Mouse (Mus musculus) CH12F3 (cell line): ENCODE measurements around the gene Fras1.

Experiments
- in situ Hi-C: fragments of 300-500 bp; cut with MboI; formaldehyde crosslinking; loops from 2 replicates; pipeline ENCODE4 v1.14.3; 2020; ENCODE audit warnings: low sequenced_read_pairs

Gene Fras1

DNA sequence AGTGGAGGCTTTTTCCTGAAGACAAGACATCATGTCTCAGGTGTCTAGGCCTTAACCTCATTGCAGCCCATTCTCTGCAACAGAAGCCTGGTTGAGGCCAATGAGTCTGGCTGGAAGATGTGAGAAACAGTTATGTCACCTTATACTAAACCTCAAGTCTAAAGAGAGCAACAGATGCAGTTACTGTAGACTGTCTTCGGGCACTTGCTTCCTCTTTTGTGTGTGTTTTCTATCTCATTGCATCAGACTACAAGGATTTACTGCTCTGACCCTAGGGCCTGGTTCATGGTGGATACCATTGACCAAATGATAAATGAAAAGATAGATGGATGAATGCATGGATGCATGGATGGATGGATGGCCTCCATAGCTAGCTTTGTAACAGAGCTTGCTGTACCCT lies 388.3 kb downstream of the Fras1 start:
- in situ Hi-C loops = loop anchor here (10.0 kb wide), 1 partner anchor 497 kb away; no protein-coding TSS in a partner anchor

DNA sequence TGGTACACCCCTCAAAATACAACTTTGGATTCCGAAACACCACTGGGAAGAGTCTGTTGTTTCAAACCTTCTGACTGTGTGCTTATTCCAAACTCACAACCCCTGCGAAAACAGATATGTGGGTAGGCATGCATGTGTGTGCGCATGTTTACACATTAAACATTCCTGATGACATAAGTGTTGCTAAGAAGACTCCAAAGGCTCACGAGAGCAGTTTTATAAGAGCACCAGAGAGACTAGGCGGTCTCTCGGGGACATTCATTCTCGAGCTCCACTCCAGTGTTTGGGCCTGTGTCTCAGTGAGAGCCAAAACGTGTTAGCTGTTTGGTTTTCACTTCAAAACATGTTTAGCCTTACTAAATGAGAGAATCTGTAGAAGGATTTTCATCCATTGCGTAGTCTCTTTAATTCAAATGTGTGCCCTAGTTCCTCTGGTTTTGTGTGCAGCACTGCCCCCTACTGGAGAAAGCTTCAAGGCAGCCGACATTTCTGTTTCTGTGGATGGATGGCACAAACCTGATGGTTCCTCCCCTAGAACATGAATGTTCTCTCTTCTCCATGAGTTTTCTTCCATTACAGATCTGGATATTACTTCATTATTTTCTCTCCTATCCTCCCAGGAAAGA lies 395.2 kb downstream of the Fras1 start:
- in situ Hi-C loops = loop anchor here (10.0 kb wide), 1 partner anchor 504 kb away; no protein-coding TSS in a partner anchor

DNA sequence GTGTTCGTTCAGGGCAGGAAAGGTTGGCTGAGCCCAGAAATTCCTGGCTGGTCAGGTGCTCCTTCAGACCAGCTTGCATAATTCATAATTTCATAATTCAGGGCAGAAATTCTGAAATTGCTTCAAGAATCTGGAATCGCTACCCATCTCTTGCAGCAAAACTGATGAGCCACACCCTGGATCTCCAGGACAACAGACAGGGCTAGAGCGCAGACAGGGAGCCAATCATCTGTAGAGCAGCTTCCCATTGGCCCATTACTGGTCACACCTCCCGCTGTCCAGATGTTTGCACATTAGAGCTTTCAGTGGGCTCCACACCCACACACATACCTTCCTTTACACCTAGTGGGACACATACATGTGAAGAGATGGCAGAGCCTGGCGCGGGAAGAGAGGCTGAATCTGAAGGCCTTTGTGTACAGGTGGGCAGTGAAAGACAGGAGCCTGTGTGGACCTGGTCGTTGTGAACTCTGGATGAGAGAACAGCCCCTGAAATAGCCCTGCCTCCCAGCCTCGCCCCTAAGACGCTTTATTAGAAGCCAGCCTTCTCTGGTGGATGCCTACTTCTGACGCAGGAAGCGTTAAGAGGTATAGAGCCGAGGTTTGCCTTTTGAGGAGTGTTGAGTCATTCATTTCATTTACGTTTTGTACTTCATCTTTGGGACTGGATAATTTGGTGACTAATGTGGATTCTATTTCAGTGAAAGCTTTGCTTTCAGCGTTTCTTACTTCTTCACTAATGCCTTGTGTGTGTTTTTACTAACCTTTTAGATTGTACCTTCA lies 409.9 kb downstream of the Fras1 start:
- in situ Hi-C loops = no loop called here

DNA sequence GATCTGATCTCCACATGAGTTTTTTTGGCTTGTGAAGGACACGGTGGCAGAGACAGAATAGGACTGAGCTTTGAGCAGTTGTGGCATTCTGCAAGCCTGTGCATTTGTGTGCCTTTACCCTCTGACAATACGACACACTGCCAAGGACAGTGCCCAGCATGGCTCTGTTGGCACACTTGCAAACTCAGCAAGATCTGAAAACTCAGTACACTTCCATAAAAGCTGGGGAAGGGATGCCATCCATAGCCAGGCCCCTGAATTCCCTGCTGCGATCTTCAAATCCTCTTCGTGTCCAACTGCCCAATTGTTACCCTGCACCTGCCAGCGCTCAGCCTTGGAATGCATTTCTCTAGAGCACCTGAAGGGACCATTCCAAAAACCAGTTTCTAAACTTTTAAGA lies 411.3 kb downstream of the Fras1 start:
- in situ Hi-C loops = no loop called here

DNA sequence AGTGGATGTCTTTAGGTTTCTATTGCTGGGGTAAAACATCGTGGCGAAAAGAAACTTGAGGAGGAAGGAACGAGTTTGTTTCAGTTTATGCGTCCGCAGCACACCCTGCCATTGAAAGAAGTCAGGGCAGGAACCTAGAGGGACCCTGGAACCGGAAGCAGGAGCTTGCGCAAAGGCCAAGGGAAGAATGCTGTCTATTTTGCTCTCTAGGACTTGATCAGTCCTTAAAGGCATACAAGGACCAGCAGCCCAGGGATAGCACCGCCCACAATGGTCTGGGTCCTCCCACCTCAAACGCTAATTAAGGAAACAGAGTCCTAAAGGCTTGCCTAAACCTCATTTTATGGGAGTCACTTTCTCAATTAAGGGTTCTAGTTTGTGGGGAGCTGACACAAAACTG lies 418.7 kb downstream of the Fras1 start:
- in situ Hi-C loops = no loop called here

DNA sequence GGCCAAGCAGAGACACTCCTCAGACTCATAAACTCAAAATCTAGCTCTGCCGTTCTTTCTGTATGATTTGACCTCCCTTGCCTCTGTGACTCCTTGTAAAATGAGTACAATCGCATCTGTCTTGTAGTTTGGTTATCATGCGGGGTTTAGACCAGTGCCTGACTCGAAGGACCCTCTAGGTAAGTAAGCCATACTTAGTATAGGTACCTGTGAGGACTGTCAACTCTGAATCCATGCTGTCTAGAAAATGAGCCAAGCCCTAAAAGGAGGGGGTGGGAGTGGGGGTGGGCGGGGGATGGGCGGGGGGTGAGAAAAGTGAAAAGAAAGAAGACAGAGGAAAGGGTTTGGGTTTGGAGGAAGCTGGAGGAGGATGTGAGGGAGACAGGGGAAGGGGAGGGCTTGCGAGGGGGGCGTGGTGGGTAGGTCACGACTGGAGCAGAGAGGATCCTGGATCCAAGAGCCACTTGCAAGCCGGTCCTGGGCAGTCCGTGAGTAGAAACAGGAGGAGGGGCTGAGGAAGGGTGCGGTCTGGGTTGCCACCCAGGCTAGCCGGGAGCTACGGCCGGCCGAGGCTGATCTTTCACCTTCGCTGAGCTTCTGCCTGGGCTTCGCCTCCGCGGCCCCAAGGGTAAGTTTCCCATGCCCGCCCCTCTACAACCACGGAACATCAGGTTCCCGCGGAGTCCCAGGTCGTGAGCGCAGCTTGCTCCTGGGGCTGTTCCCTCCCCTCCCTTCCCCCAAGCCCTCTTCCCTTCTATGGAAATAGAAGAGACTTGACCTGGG lies 419.4 kb downstream of the Fras1 start, which contains the start of gene Anxa3:
Gene Anxa3, plus strand, starts transcription at position 404 of the 783 bp plus-strand sequence.
- in situ Hi-C loops = no loop called here

DNA sequence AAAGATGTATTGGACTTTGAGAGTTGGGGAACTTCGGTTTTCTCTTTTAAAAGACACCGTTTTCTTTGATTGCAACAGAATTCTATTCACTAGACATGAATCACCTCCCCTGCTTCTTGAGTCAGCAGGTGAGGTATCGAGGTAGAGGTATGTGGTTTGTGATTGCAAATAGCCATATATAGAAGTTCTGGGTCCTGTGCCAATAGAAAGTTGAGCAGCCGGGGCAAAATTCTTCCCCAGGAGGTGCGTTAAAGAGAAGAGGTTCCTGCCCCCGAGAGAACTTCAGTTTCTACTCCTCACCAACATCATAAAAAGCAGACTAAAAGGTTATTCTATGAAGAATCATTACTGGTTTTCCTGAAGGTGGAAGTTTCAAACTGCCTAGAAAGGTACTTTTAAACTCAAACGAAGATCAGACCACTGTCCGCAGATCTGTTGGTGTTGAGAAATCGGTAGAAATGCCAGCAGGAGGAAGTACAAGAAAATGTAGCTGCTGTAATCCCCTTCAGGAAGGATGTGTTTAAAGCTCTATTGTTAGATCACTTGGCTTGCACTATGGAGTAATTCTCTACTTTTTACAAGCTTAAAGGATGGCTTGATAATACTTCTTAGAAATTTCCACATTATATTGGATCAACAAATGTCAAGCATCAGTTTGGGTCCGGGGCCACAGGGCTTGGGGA lies 420.3 kb downstream of the Fras1 start:
- in situ Hi-C loops = no loop called here

DNA sequence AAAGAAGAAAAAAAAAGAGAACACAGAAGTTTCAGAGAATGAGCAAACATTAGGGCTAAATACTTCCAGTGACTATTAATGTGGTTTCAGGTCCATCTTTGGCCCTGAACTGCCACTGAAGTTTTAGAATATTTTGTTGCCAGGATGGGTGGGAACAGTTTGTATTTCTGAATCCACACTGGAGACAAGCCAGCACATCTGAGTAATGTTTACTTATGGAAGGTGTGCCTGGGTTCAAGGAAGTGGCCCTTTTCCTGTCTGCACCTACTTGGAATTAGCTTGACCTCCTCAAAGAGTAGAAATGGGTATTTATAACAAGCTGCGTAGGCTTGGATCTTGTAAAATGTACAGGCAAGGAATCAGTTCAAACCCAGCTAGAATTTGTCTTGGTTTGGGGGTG lies 422.0 kb downstream of the Fras1 start:
- in situ Hi-C loops = no loop called here

DNA sequence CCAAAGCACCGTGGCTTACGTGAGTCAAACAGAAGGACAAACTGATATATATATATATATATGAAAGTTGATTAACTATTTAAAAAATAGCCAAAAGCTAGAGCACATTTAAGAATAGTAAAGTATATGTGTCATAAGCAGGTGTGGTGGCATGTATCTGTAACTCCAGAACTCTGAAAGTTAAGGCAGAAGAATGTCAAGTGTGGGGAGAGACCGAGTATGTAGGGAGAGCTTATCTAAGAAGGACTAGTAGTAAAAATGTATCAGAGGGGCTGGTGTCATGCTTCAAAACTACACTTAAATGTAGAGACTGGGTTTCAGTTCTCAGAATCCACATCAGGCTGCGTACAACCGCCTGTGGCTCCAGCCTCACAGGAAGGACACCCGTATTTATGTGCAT lies 423.7 kb downstream of the Fras1 start:
- in situ Hi-C loops = no loop called here

DNA sequence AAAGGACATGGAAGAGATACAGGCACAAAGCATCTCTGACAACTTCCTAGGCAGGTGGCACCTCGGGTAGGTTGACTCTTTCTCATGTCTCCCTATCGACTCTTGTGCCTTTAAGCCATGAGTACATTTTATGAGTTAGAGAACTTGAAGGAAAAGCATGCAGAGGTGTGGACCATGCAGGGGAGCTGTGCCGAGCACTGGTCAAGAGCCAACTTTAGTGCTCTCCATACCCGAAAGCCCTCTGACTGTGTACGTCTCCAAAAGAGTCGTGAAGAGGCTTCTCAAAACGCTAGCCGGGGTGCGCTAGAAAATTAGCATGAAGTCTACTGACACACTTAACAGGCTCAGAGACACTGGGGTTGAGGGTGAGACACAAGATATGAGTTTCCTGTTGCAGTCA lies 425.4 kb downstream of the Fras1 start:
- in situ Hi-C loops = no loop called here

DNA sequence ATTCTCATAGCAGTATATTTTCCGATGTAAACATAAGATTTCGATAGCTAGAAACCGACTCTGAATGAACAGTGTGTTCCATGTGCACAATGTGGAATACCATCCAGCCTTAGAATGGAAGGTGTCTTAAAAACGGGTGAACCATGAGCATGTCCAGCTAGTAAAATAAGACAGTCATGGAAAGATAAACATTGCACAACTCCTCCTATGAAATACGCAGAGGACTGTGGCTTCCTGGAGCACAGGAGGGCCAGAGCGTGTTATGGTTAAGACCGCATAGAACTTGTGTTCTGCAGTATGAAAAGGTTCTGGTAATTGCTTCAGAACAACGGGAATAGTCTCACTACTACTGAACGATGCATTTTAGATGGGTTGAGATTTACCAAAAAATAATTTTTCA lies 426.2 kb downstream of the Fras1 start:
- in situ Hi-C loops = no loop called here

DNA sequence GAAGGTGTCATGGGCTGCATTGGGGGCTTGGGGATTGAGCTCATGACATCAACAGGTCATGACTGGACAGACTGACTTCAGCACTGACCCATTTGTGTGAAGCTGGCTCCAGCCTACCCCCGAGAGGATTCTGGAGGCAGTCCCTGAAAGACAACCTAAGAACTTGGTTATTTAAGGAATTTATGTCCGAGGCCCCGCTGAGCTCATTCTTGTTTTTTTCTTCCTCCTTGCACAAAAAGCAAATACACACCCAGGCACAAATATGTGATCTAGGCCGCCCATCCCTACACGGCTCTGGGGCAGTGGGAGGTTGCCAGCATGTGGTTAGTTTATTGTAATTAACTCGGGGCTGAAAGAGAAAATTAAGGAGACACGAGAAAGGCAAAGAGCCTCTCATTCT lies 428.4 kb downstream of the Fras1 start:
- in situ Hi-C loops = no loop called here

DNA sequence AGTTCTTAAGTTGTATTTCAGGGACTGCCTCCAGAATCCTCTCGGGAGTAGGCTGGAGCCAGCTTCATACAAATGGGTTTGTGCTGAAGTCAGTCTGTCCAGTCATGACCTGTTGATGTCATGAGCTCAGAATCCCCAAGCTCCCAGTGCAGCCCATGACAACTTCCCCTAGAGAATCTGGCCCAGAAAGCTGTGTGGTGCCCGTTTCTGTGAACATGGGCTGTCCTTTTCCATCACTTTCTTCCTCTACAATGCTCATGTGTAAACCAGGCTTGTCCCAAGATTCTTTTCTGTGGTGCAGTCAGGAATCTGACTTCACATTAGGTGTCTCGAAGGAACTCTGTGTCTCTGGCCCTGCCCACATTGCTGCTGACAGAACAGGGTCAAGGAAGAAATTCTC lies 429.3 kb downstream of the Fras1 start:
- in situ Hi-C loops = no loop called here

DNA sequence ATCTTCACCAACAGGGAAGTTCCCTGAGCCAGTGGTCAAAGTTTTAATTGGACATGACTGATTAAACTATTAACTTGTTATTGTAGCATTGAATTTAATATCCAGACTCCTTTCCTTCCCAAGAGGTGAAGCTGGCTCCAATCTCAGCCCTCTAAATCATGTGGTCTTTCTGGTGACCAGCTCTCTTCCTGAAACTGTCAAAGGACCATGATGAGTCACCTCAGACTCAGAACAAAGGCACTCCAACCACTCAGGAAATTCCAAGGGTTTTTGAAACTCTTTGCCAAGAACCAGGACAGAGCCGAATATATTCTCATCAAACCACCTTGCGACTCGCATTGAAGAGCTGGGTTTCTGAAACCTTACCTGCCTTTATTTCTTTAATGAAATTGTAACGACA lies 430.5 kb downstream of the Fras1 start:
- in situ Hi-C loops = no loop called here

DNA sequence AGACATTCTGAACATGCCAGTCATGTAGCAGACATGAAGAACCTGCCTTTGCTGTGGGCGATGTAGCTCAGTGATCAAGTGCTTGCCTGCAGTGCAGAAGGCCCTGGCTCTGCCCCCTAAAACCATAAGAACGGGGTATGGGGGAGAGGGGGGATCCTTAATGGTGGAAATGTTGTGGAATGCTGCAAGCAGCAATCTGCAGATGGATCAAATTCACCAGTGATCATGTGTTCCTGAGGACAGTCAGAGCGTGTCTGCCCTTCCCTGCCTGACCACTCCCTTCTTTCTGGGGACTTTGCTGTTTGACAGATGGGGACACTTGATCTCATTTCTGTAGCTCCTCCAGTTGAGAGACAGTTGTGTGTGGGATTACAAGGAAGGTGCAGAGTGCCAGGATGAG lies 431.1 kb downstream of the Fras1 start:
- in situ Hi-C loops = no loop called here

DNA sequence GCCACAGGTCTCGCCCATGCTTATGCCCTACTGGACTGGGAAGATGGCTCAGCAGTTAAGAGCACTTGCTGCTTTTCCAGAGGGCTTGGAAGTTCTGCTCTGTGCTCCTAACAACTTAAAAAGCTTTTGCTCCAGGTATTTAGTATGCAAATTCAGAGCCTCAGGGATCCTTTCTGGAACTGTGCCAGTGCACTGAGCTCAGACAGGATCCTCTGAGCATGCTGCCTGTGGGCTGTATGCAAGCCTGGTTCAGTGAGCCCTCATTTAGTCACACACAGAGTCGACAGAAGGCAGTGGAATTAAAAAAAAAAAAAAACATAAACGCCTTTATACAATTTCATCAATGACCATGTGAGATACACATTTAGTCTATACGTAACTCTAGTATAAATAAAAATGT lies 436.9 kb downstream of the Fras1 start:
- in situ Hi-C loops = no loop called here

DNA sequence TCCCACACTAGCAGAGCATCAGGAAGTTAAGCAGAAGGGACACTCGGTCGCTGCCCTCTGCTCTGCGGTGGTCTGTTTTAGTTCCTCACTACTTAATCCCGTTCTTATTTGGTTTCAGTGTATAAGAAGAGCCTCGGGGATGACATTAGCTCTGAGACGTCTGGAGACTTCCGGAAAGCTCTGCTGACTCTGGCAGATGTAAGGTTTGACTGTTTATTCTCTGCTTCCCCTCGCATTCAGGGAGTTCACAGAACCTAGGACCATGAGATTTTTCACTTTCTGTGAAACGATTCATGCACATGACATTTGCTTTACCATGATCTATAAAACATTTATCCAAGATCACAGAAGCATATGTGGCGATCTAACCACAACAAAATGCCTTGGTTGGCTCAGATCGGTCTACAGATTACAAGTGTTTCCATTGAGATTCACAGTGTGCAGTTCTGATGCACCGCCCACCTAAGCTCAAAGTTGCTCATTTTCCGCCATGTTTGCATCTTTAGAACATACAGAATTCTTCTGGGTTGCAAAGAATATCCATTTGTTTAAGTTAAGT lies 451.1 kb downstream of the Fras1 start:
- in situ Hi-C loops = no loop called here

DNA sequence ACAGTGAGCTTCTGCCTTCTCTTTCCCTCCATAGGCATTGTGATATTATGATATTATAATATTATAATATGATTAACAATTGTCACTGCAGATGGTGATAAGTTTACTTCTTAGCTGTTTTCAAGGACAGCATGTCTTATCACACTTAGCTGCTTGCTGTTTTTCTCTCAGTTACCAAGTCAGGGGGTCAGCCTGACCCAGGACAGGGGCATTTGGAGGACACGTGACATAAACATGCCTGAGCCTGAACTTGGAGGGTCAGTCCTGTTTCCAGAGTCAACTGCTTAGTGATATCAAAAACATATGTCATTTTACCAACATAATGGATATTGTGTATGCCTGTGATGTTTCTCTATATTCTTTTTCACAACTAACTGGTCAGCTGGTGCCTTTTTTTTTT lies 453.4 kb downstream of the Fras1 start:
- in situ Hi-C loops = no loop called here
